Mouse (Mus musculus) frontal cortex, postnatal 10 days (tissue): Measurements from ENCODE around the gene Sgk1.

Source experiments
- DNase-seq, 2 experiments: peaks; one replicate each; pipeline ENCODE4 v3.0.0; 2022; ENCODE audit warnings: low spot score in 2 of 2, mixed read lengths in 1 of 2

Sgk1 gene

GRCm38 (mm10) chr10:21974801-21975200, 92.8 kb downstream of the Sgk1 start:
- DNase-seq, result no peak

- DNase-seq, result no peak
Measured at GRCm38 (mm10) chr10:21975384-21975783, 93.4 kb downstream of the Sgk1 start.

DNA sequence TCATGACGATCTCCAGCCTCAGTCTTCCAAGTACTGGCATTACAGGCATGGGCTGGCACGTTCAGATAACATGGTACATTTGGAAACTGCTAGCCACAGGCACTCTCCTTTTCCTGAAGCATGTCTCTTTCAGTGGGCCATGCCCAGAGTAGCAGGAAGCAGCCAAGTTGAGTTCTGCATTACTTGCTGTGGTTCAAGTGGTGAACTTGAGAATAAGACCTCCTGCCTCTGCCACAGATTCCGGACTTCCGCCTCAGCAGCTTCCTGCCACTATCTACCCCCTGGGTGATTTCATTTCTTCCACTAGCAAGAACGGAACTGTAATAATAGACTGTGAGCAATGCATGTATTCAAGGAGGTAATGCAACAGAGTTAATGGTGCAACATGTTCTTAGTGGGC, 94.3 kb downstream of the Sgk1 start:
- no peak for DNase-seq

DNA sequence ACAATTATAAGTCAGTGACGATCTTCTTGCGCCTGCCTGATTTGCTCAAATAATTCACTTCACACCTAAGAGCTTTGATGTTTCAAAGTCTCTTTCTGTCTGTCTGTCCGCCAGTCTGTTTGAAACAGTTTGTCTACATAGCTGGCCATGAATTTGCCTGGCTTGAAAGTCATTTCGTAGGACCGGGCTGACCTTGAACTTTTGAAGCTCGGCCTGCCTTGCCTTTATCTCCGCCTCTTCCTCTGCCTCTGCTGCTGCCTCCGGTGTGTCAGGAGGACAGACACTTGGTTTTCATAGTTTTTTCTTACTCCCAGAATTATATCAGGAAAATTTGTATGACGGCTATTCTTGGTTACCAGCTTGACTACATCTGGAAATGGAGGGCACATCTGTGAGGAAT, 96.4 kb downstream of the Sgk1 start:
- no peak for DNase-seq

DNA sequence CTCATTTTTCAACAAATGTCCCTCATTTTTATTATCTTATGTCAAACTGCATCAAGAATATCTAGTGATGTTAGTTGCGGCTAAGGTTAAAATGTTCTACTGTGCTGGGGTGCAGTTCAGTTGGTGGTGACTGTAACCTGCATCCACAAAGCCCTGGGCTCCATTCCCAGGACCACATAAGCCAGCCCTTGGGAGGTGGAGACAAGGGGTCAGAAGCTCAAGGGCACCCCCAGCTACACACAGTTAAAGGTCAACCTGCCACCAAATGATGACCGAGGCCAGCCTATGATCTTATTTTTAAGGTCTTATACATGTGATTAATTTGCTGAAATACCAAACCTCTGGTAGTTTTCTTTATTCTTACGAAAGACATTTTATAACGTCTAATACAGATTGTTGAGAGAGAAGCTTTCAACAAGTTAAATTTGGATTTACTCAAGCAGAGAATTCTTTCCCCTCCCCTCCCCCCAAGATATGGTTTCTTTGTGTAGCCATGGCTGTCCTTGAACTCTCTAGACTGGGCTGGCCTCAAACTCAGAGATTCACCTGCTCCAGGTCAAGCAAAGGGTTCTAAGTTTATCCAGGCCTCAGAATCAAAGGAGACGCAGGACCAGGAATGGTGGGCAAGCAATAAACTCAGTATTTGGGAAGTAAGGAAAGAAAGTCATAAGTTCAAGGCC, 97.4 kb downstream of the Sgk1 start:
- DNase-seq, result no peak

GRCm38 (mm10) chr10:21980780-21981435, 98.9 kb downstream of the Sgk1 start:
- DNase-seq, result no peak

DNA sequence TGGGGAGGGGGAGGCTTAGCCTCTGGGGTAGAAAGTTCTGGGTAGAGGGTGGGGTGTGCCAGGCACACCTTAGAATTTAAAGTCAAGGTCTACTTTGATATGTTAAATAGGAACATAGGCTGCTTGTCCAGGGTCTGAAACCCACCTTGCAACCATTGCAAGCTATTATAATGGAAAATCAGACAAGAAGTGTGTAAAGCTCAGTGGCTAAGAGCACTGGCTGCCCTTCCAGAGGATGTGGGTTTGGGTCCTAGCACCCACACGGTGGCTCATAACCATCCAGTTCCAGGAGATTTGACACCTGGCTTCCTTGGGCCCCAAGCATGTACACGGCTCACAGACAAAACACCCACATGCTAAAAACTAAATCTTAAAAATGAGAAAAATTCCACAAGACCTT, 100.3 kb downstream of the Sgk1 start:
- DNase-seq, result no peak

DNA sequence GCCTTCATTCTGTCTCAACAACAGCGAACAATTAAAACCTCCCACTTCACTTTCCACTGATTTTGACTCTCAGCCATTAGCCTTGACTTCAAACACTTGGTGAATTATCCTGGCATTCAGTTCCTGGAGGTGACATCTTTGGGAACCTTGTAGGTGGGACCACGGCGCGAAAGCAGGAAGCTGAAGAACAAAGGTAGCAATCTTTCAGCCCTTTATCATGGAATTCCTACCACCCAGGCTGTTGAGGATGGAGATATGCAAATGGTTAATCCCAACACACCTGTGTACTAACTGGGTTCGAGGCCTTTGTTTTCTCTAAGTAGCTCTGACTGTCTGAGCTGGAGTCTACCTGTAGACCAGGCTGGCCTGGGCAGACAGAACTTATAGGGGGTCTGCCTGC, 106.5 kb downstream of the Sgk1 start:
- no peak for DNase-seq

DNA sequence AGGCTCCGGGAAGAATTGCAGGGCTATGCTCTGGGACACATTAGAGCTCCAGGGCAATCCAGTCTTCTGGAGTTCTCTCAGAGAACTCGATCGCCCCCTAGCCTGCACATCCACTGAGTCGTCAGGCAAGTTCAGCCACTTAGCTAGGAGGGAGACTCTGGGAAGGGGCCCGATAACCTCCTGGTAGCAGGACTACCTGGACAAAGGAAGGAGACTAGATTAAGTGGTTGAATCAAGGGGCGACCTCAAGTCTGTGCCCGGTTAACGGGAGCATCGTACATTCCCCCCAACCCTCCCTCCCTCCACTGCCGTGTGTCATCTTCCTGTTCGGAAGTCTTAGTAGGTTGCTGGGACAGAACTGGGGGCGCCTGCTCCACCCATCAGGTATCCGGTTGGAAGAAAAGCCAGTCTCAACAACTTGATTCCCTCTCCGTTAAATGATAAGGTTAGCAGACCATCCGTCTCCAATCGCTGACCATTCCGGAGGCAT, 109.4 kb downstream of the Sgk1 start:
- DNase-seq, result peak; percentile 75 to 84

- no peak for DNase-seq
Measured at GRCm38 (mm10) chr10:21991986-21992833, 110.2 kb downstream of the Sgk1 start.

DNA sequence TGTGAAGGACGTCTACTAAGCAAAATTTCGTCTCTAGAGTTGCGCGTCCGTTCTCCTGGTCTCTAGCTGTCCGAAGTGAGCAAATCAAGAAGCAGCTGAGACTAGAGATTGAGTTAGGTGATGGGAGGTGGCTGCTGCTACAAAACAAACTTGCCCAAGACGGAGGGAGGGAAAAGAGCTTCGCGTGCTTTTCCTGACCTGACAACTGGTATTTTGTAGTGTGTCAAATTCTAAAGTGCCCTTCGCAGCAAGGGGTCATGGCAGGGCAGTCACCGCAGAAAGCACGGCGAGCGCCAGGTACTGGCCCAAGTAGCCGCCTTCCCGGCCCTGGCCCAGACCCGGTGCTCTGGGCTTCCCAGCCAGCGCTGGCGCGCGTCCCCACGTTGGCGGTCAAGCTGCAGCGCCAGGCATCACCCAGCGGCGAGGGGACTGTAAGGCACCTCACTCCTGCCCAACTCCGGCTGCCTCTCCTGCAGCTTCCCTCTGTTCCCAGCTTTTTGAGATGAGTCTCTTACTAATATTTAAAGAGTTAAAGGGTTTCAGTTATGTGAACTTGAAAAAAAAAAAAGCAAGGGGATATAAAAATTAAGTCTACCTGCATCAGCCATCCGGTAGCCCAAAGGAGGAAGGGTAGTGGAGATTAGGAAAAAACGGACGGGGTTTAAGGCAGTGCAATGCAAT, 111.0 kb downstream of the Sgk1 start:
- peak; percentile 65 to 75 for DNase-seq

DNA sequence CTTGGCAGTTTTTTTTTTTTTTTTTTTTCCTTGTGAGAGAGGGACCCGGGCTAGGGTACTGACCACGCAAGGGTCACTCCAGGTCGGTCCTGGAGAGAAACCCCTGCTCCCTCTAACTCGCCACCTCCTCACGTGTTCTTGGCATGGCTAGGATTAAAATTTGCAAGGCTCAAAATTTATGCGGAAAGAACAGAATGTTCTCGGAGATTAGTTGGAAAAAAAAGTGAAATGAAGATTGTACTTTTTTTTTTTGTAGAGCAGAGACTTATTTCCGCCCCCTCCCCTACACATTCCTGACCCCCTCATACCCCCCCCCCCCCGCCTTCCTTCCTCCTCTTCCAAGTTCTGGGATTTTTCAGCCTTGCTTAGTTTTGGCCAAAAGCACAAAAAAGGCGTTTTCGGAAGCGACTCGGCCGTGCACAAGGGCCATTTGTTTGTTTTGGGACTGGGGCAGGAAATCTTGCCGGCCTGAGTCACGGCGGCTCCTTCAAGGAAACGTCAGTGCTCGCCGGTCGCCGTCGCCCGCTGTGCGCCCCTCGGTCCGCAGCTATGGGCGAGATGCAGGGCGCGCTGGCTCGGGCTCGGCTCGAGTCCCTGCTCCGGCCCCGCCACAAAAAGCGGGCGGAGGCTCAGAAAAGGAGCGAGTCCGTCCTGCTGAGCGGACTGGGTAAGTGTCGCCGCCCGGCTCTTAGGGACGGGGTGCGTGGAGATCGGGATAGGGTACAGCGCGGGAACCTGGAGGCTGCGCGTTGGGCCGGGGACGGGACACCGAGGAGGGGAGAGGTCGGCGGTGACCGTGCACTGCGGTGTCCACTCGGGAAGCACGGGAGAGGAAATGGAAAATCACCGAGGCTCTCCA, 111.8 kb downstream of the Sgk1 start:
- peak; percentile 35 to 65 for DNase-seq

DNA sequence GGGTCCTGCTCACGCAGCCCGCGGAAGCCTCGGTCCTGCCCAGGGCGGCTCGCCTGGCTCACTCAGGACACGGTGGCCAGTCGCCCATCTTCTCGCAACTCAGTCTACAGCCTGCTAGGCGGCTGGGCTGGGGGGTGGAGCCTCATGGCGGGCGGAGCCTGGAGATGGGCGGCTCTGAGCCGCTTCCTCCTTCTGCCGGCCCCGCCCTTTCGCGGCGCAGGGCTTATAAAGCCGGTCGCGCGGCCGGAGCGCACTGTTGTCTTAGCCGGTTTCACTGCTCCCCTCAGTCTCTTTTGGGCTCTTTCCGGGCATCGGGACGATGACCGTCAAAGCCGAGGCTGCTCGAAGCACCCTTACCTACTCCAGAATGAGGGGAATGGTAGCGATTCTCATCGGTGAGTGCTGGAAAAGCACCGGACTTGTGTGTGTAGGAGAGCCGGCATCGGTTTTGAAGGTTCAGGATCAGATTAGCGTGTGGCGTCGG, 112.5 kb downstream of the Sgk1 start:
- peak; percentile 92 to 95 for DNase-seq

DNA sequence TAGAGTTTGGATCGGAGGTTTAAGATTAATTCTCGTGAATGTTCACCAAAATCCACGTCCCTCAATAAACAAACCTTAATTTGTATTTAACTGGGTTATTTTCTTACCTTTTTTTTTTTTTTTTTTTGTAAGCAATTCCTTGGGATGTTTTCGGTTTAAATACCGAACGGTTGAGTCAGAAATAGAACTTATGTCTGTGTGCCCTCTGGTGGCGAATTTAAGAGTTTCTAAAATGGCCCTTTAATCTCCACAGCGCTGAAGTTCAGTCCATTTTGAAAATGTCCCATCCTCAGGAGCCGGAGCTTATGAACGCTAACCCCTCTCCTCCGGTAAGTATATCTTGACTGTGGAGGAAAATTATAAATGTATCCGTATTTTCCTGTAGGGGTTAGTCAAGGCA, 113.2 kb downstream of the Sgk1 start:
- DNase-seq, result no peak

DNA sequence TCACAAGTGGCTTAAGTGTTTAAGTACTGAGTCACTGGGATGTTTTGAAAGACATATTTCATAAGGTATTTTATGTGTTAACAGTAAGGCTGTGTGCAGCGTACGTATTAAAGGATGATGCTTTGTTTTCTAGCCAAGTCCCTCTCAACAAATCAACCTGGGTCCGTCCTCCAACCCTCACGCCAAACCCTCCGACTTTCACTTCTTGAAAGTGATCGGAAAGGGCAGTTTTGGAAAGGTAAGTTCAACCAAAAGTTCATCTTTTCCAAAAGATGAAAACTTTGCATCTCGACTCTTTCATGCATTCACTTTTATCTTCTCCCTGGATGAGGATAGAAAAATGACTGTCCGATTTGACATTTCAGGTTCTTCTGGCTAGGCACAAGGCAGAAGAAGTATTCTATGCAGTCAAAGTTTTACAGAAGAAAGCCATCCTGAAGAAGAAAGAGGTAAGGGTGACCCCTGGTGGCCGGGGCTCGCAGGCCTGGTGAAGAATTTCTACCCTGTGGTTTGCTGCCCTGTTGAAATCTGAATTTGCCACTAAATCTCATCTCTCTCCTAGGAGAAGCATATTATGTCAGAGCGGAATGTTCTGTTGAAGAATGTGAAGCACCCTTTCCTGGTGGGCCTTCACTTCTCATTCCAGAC, 113.8 kb downstream of the Sgk1 start:
- DNase-seq, result peak; percentile 57 to 78

DNA sequence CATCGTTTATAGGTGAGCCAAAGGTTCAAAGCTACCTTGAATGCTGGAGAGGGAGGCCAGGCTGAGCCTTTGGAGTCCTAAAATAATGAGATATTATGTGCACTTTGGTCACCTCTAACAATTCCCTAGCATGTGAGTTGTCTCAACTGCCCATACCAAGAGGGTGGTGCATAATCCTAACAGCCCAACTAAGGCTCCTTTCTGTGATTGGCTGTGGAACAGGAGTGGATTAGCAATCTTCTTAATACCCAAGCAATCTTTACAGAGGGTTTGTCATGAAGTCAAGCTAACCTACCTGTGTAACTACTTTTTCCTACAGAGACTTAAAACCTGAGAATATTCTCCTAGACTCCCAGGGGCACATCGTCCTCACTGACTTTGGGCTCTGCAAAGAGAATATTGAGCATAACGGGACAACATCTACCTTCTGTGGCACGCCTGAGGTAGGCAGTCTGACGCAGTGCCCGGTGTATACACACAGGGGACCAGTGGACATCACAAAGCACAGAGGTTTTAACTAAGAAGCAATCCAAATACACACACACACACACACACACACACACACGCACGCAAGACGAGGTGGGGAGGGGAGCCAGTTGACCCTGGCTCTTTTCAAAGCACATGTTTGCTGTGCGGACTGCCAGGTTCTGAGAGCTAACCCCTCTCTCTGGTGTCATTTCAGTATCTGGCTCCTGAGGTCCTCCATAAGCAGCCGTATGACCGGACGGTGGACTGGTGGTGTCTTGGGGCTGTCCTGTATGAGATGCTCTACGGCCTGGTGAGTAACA, 114.9 kb downstream of the Sgk1 start:
- no peak for DNase-seq

DNA sequence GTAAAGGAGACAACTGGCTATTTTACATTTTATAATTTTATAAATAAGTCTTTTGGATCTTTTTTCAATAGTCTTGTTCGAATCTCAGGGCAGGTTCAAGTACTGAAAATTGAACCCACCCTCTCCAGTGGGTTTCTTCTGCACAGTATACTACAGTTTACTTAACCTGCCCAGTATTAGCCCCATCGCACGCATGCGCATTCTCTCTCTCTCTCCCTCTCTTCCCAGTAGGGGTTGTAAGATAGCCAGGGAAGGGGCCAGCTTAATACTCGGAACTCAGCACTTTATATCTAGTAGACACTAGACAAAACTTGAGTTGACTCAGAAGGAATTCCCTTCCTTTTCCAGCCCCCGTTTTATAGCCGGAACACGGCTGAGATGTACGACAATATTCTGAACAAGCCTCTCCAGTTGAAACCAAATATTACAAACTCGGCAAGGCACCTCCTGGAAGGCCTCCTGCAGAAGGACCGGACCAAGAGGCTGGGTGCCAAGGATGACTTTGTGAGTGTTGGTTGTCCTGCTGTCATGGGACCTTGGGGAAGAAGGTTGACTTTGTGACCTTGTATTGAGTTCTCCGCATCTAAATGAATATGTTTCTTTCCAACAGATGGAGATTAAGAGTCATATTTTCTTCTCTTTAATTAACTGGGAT, 115.7 kb downstream of the Sgk1 start:
- no peak for DNase-seq

GRCm38 (mm10) chr10:21998503-21999180, 116.7 kb downstream of the Sgk1 start:
- no peak for DNase-seq
